Mouse (Mus musculus) kidney, adult 2 months (tissue): ENCODE measurements around the gene Rims1. TPM values are rescaled to one million over a fixed set of nuclear protein-coding genes. Genes with fewer than 3 reads are reported as not detected.

ENCODE experiments used
- DNase-seq: peaks from one replicate; pipeline ENCODE4 v3.0.0; 2021
- H3K27ac ChIP-seq: fragments of 200-500 bp; 2 replicates; pipeline ENCODE4 v1.5.1; 2012; ENCODE audit warnings: low read depth, low read length, control low read depth, inconsistent platforms; ENCODE audit not compliant: insufficient read depth
- H3K27me3 ChIP-seq: fragments of 200-500 bp; replicated peaks from 2 replicates; pipeline ENCODE4 v1.6.1; 2012; ENCODE audit warnings: mild to moderate bottlenecking, moderate library complexity, low read length, inconsistent platforms; ENCODE audit not compliant: control insufficient read depth, insufficient read depth
- H3K36me3 ChIP-seq: fragments of 200-500 bp; 2 replicates; pipeline ENCODE4 v1.6.1; 2012; ENCODE audit warnings: mild to moderate bottlenecking, moderate library complexity, low read length, inconsistent platforms; ENCODE audit not compliant: control insufficient read depth, insufficient read depth
- H3K4me1 ChIP-seq: fragments of 200-500 bp; 2 replicates; pipeline ENCODE4 v1.6.1; 2011; ENCODE audit warnings: low read length; ENCODE audit not compliant: control insufficient read depth, insufficient read depth
- H3K4me3 ChIP-seq: fragments of 200-500 bp; 2 replicates; pipeline ENCODE4 v1.5.1; 2011; ENCODE audit warnings: mild to moderate bottlenecking, low read depth, low read length, control low read depth; ENCODE audit not compliant: insufficient read depth
- CTCF ChIP-seq: fragments of 200-500 bp; conservative IDR thresholded peaks from 2 replicates; pipeline ENCODE4 v1.5.1; 2011; ENCODE audit warnings: low read depth, mild to moderate bottlenecking, control low read depth, low read length, moderate library complexity, mixed read lengths; ENCODE audit not compliant: insufficient read depth, insufficient read length
- POLR2A ChIP-seq: fragments of 200-500 bp; IDR thresholded peaks from one replicate; pipeline ENCODE4 v1.6.1; 2011; ENCODE audit warnings: low read depth, low read length, control low read depth
- WGBS: fragments of 180-500 bp; shearing (Covaris S2); methylation state at CpG from one replicate; pipeline ENCODE4 v1.1.7; 2018; 5-methylcytosine and 5-hydroxymethylcytosine counted together
- polyA plus RNA-seq: library from polyadenylated mRNA; depleted of rRNA; stranded (reverse); fragments of >200 nt; gene quantifications from 2 replicates; pipeline ENCODE4 v1.2.3, GENCODE M21; 2012

Rims1 gene
- polyA plus RNA-seq, 1 experiment, result 0.02 TPM

DNA sequence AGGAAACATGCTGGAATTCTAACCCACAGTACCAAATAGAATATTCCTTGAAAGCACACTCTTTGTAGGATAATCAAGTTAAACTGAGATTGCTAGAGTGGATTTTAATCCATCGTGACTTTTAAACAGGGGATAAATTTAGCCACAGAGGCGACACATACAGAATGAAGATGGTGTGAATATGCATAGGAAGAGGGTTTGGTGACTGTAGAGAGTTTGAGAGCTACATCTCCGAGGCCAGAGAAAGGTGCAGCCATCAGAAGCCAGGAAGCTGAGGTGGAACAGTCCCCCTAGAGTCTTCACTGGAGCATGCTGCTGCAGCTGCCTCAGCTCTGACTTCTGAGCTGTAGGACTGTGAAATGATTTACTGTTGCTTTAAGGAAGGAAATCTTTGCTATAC, 179.5 kb downstream of the Rims1 start:
- TF ChIP-seq POLR2A (no peak), CTCF (no peak)
- WGBS, result 63% methylated on average over 3 of the region's 3 CpGs
- no peak for DNase-seq
- no peak overlapping the region for H3K4me3 ChIP-seq
- H3K27ac ChIP-seq, result no peak overlapping the region
- no peaks in the 10 kb centered on the region for H3K27me3 ChIP-seq
- H3K36me3 ChIP-seq, result no peaks in the 10 kb centered on the region
- H3K4me1 ChIP-seq, result no peaks in the 10 kb centered on the region

DNA sequence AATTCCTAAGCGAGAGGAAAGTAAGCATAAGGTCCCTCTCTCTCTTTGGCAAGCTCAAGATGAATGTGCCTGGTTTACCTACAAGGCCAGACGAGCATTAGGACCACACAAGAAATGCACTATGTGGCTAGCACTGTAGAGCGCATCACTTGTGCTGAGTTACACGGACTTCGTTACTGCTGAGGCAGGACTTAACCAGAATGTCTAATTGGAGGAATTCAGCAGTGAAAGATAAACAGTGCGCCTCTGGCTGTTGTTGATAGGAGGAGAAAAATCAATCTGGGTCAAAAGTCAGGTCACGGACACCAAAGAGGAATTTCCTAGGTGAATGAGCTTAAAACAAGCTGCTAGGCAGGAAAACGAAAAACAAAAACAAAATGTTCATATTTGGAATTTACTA, 185.0 kb downstream of the Rims1 start:
- Histone ChIP-seq H3K4me1 (no peaks in the 10 kb centered on the region), H3K4me3 (no peak overlapping the region), H3K27me3 (no peaks in the 10 kb centered on the region), H3K27ac (no peak overlapping the region), H3K36me3 (no peaks in the 10 kb centered on the region)
- no peak for DNase-seq
- TF ChIP-seq CTCF, result no peak
- WGBS, result 63% methylated on average over 8 of the region's 8 CpGs

DNA sequence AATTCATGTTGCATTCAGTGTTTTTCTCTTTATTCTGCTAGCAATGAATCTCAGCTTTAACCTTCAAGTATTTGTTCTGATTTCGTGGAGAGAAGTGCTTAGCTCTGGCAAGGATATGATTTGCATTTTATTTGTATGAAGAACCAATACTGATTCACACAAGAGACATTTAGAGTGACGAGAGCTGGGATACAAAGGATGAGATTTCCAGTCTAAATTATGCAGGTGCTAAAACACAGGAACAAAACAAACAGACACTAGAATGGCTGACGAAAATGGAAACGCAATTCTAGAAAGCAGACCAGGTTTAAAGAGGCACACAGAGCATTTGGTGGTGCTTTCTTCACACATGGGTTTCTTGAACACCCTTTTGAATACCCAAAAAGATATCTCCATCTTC, 190.2 kb downstream of the Rims1 start:
- no peaks in the 10 kb centered on the region for H3K36me3 ChIP-seq
- WGBS, result 71% methylated on average over 4 of the region's 4 CpGs

DNA sequence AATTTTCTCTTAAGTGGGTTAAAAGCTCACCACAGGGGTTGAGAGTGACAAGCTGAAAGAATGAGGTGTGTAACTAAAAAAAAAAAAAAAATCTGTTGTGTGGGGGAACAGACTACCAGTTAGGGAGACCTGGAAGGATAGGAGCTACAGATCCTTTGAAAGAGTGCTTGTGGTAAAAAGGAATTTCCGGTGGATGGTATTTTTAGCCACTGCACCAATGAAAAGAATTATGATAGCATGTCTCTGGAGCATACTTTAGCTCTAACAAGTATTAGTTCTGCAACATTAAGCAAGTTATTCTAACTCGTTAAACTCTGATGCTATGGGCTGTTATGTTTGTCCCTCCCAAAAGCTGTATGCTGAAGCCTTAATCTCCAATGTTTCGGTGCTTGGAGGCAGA, 192.2 kb downstream of the Rims1 start:
- H3K4me3 ChIP-seq, result no peak overlapping the region
- 24% methylated on average over 3 of the region's 3 CpGs for WGBS
- no peak overlapping the region for H3K27ac ChIP-seq
- TF ChIP-seq CTCF (no peak), POLR2A (no peak)
- no peaks in the 10 kb centered on the region for H3K27me3 ChIP-seq
- DNase-seq, result no peak
- H3K36me3 ChIP-seq, result no peaks in the 10 kb centered on the region
- H3K4me1 ChIP-seq, result no peaks in the 10 kb centered on the region

More for the DNA sequence above, 190.2 kb downstream of the Rims1 start:
- Histone ChIP-seq H3K27ac (no peak overlapping the region), H3K27me3 (no peaks in the 10 kb centered on the region), H3K4me3 (no peak overlapping the region), H3K4me1 (no peaks in the 10 kb centered on the region)
- no peak for TF ChIP-seq POLR2A
- TF ChIP-seq CTCF, result no peak
- no peak for DNase-seq

DNA sequence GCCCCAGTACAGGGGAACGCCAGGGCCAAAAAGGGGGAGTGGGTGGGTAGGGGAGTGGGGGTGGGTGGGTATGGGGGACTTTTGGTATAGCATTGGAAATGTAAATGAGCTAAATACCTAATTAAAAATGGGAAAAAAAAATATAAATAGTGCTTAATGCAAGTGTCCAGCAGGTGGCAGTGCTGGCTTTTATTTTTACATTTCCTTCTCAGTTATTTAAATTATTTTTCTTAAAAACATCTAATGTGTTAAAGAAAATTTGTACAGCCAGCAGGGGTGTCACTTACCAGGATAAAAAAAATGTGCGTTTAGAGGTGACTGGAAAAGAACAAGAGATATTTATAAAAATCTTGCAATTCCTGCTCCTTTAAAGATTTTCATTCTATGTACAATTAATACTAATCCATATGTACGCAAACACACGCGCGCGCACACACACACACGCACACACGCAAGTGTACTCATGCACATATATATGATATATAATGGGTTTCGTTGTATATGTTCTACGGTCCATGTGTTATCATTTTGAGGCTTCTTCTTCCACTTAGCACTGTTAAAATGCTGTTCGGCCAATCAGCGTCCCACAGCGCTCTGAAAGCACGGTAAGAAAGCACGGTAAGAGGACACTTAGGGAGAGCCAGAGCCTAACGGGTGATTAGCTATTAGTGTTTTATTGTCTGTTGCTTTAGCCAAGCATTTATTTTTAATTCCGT, 201.3 kb downstream of the Rims1 start:
- DNase-seq, result no peak
- no peak overlapping the region for H3K27ac ChIP-seq
- no peaks in the 10 kb centered on the region for H3K4me1 ChIP-seq
- TF ChIP-seq POLR2A (no peak), CTCF (no peak)
- 60% methylated on average over 18 of the region's 18 CpGs for WGBS
- no peaks in the 10 kb centered on the region for H3K36me3 ChIP-seq
- no peak overlapping the region for H3K4me3 ChIP-seq
- no peaks in the 10 kb centered on the region for H3K27me3 ChIP-seq

DNA sequence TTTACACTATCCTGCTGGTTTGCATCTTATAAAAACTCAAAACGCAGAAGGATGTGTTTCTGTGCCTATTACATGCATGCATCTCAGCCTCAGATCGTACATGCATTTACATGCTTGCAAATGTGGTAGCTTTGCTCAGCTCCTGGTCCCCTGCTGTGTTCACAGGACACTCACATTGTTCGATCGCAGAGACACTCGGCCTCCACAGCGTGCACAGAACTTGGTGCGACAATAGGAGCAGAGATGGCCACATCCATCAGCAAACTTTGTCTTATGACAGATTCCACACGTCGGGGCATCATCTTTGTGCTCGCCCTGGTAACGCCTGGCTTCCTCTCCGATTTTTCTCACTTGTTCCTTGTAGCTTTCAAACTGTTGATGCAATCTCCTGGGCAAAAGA, 209.6 kb downstream of the Rims1 start:
- Histone ChIP-seq H3K36me3 (no peaks in the 10 kb centered on the region), H3K4me1 (no peaks in the 10 kb centered on the region), H3K27me3 (no peaks in the 10 kb centered on the region), H3K27ac (no peak overlapping the region), H3K4me3 (no peak overlapping the region)
- no peak for DNase-seq
- 84% methylated on average over 12 of the region's 12 CpGs for WGBS
- no peak for TF ChIP-seq POLR2A
- TF ChIP-seq CTCF, result no peak

DNA sequence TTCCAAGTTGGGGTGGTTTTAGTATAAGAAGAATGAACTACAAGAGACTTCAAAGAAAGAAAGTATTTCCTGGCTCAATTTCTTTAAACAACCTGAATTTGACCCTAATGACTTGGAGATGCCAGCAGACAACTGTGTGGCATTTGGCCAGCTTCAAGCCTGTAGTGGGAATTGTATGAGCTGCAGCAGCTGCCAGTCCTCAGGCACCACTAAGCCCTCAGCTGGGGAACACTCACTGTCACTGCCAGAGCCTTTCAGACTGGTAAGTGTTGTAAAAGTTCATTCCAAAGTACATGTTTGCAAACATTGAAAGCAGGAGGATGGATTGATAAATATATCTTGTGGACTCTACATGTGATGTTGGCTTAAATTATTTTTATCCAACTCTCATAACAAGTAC, 211.0 kb downstream of the Rims1 start:
- no peaks in the 10 kb centered on the region for H3K27me3 ChIP-seq
- no peak for DNase-seq
- no peaks in the 10 kb centered on the region for H3K4me1 ChIP-seq
- no peak overlapping the region for H3K27ac ChIP-seq
- H3K4me3 ChIP-seq, result no peak overlapping the region
- TF ChIP-seq POLR2A (no peak), CTCF (no peak)
- H3K36me3 ChIP-seq, result no peaks in the 10 kb centered on the region
